Mouse (Mus musculus) G1E (cell line): Measurements from ENCODE around the gene Tm9sf1. TPM values are rescaled to one million over a fixed set of nuclear protein-coding genes. Genes with fewer than 3 reads are reported as not detected.

Source experiments
- ATAC-seq: 2 replicates; pipeline ENCODE4 v1.8.0; 2016; ENCODE audit warnings: mild to moderate bottlenecking; ENCODE audit not compliant: insufficient number of reproducible peaks, poor library complexity, low FRiP score, severe bottlenecking; ENCODE audit errors: extremely low read depth
- DNase-seq: peaks from one replicate; pipeline ENCODE4 v3.0.0; 2012; ENCODE audit warnings: low spot score
- H3K27me3 ChIP-seq: 2 replicates; pipeline ENCODE4 v1.6.1; 2012; ENCODE audit warnings: mild to moderate bottlenecking, low read length, inconsistent platforms; ENCODE audit not compliant: insufficient read depth
- H3K36me3 ChIP-seq: replicated peaks from 2 replicates; pipeline ENCODE3; 2012; ENCODE audit warnings: mild to moderate bottlenecking, inconsistent platforms
- H3K4me1 ChIP-seq: 2 replicates; pipeline ENCODE4 v1.6.1; 2012; ENCODE audit warnings: low read depth, low read length, inconsistent platforms, mixed read lengths; ENCODE audit not compliant: insufficient read depth
- H3K4me3 ChIP-seq: 2 replicates; pipeline ENCODE4 v1.5.1; 2012; ENCODE audit warnings: low read depth, mild to moderate bottlenecking, inconsistent platforms, low read length, moderate library complexity, mixed read lengths
- H3K9me3 ChIP-seq: replicated peaks from 2 replicates; pipeline ENCODE4 v1.6.1; 2012; ENCODE audit warnings: inconsistent platforms
- CTCF ChIP-seq: IDR thresholded peaks from 2 replicates; pipeline ENCODE4 v1.5.1; 2012; ENCODE audit warnings: low read depth, low read length, inconsistent platforms, mixed read lengths
- GATA1 ChIP-seq: IDR thresholded peaks from 2 replicates; pipeline ENCODE4 v1.6.1; 2012; ENCODE audit warnings: borderline replicate concordance, low read length, inconsistent platforms, mixed read lengths
- GATA2 ChIP-seq: IDR thresholded peaks from 2 replicates; pipeline ENCODE4 v1.6.1; 2012; ENCODE audit warnings: low read depth, low read length, inconsistent platforms, borderline replicate concordance
- POLR2AphosphoS5 ChIP-seq: IDR thresholded peaks from 2 replicates; pipeline ENCODE4 v1.6.1; 2012; ENCODE audit warnings: low read depth, low read length, inconsistent platforms; ENCODE audit not compliant: insufficient replicate concordance
- TAL1 ChIP-seq: conservative IDR thresholded peaks from 2 replicates; pipeline ENCODE4 v1.6.1; 2012; ENCODE audit warnings: low read depth, low read length, inconsistent platforms, mixed read lengths
- polyA plus RNA-seq: library from polyadenylated mRNA; stranded (reverse); fragments of >175 nt; gene quantifications from 2 replicates; pipeline ENCODE4 v1.2.3, GENCODE M21; 2012
- total RNA-seq, 2 experiments: library from RNA; stranded (forward) in 1 of 2; stranded (reverse) in 1 of 2; fragments of 200-1000 nt in 1 of 2; fragments of >200 nt in 1 of 2; fragmentation: Nextera tagmentation in 1 of 2; gene quantifications; 2 replicates each; pipeline ENCODE4 v1.2.3; 2014 to 2017

The Tm9sf1 gene
- total and polyA plus RNA-seq, 3 experiments = 14.8 to 57.7 (median 40.6) TPM

- Histone ChIP-seq H3K27me3 (no peaks in the 10 kb centered on the region), H3K4me1 (peaks cover 80% of the 10 kb centered on the region), H3K36me3 (peaks cover 29% of the 10 kb centered on the region), H3K4me3 (no peak overlapping the region), H3K9me3 (no peaks in the 10 kb centered on the region)
- DNase-seq (no peak), ATAC-seq (no peak)
- no peak for TF ChIP-seq GATA2
- no peak for TF ChIP-seq CTCF
- no peak for TF ChIP-seq POLR2AphosphoS5
- no peak for TF ChIP-seq TAL1
- no peak for TF ChIP-seq GATA1
Observed at GRCm38 (mm10) chr14:55616844-55617243, 26.8 kb downstream of the Tm9sf1 start.

- DNase-seq = no peak
- H3K9me3 ChIP-seq = no peaks in the 10 kb centered on the region
- no peak for ATAC-seq
- H3K36me3 ChIP-seq = peaks cover 22% of the 10 kb centered on the region
- no peaks in the 10 kb centered on the region for H3K27me3 ChIP-seq
- no peak for TF ChIP-seq CTCF
- no peak for TF ChIP-seq POLR2AphosphoS5
- TF ChIP-seq GATA1 = no peak
- TF ChIP-seq GATA2 = no peak
- TF ChIP-seq TAL1 = no peak
- peaks cover 81% of the 10 kb centered on the region for H3K4me1 ChIP-seq
- no peak overlapping the region for H3K4me3 ChIP-seq
Observed at GRCm38 (mm10) chr14:55615876-55616275, 27.7 kb downstream of the Tm9sf1 start.

- peak; percentile 64 for TF ChIP-seq TAL1
- no peak for TF ChIP-seq GATA1
- no peaks in the 10 kb centered on the region for H3K9me3 ChIP-seq
- peaks cover 21% of the 10 kb centered on the region for H3K36me3 ChIP-seq
- no peaks in the 10 kb centered on the region for H3K27me3 ChIP-seq
- DNase-seq (peak; percentile 30), ATAC-seq (peak; percentile 19)
- peaks cover 77% of the 10 kb centered on the region for H3K4me1 ChIP-seq
- no peak overlapping the region for H3K4me3 ChIP-seq
Observed at GRCm38 (mm10) chr14:55614565-55615178, 28.9 kb downstream of the Tm9sf1 start.

DNA sequence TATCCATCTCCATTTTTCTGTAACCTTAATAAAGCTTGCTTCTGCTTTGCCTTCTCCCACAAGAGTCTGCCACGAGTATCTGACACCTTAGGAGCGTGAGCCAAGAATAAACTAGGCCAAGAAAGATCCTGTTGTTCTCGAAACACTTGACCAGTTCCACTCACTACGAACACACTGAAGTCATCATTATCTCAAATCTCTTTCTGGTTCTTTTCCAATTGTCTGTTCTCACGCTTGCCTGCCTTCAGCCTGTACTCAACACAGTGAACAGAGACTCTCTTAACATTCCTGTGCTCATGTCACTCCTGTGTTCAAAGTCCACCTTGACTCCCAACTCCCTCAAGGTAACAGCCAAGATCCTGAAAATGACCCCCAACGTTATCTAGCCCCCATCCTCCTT, 30.3 kb downstream of the Tm9sf1 start:
- ATAC-seq (no peak), DNase-seq (no peak)
- Histone ChIP-seq H3K9me3 (no peaks in the 10 kb centered on the region), H3K4me3 (no peak overlapping the region), H3K4me1 (peaks cover 70% of the 10 kb centered on the region), H3K27me3 (no peaks in the 10 kb centered on the region), H3K36me3 (peaks cover 27% of the 10 kb centered on the region)
- TF ChIP-seq GATA1 (no peak), POLR2AphosphoS5 (no peak), TAL1 (no peak), GATA2 (no peak), CTCF (no peak)

DNA sequence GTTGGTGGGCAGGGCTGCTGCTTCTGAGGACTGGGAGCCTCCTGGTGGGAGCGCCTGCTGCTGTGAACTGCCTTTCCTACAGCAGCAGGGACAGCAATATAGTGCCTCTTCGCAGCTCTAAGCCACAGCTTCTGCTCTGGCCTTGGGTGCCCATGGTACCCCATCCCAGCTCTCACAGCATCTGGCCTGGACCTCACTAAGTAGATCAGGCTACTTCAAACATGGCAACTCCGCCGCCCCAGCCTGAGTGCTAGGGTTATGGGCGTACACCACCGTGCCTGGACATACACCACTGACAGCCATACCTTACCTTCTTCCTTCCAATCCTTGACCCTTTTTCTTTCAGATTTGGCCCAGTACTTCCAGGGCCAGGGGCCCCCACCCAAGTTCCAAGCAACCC, 35.3 kb downstream of the Tm9sf1 start:
- no peak for ATAC-seq
- H3K36me3 ChIP-seq = peaks cover 64% of the 10 kb centered on the region

DNA sequence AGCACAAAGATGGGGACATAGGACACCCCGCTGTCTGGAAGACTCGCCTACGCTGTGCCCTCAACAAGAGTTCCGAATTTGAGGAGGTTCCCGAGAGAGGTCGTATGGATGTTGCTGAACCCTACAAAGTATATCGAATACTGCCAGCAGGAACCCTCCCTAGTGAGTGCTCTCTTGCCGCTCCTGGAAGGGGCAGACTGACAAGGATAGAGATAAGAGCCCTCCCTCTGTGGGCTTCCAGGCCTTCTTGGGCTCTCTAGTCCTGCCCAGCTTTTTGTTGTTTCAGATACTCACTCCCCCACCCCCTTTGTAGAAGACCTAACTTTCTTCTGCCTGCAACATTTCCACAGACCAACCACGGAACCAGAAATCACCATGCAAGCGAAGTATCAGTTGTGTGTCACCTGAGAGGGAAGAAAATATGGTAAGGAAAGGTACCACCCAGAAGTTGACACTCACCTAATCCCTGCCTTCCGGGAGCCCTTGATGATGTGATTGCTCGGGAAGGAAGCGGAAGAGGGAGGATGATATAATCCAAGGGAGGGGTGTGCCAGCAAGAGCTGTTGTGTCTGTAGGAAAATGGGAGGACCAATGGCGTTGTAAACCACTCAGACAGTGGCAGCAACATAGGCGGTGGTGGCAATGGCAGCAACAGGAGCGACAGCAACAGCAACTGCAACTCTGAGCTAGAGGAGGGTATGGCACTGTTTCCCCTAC, 37.7 kb downstream of the Tm9sf1 start:
- Histone ChIP-seq H3K4me3 (peak overlapping the region; percentile 17; the same call in 1 of the 2 replicates), H3K36me3 (peaks cover 86% of the 10 kb centered on the region), H3K4me1 (peaks cover 80% of the 10 kb centered on the region), H3K27me3 (no peaks in the 10 kb centered on the region), H3K9me3 (no peaks in the 10 kb centered on the region)
- DNase-seq (no peak), ATAC-seq (no peak)
- TF ChIP-seq GATA2 = no peak
- no peak for TF ChIP-seq GATA1
- TF ChIP-seq POLR2AphosphoS5 = no peak
- TF ChIP-seq TAL1 = no peak
- no peak for TF ChIP-seq CTCF

More for the DNA sequence above, 35.3 kb downstream of the Tm9sf1 start:
- H3K27me3 ChIP-seq = no peaks in the 10 kb centered on the region
- no peaks in the 10 kb centered on the region for H3K9me3 ChIP-seq
- H3K4me1 ChIP-seq = peaks cover 73% of the 10 kb centered on the region
- H3K4me3 ChIP-seq = no peak overlapping the region; the same call in 1 of the 2 replicates
- TF ChIP-seq POLR2AphosphoS5 = no peak
- no peak for TF ChIP-seq GATA2
- no peak for TF ChIP-seq TAL1
- TF ChIP-seq GATA1 = no peak
- TF ChIP-seq CTCF = no peak
- no peak for DNase-seq
